Mouse (Mus musculus) T-cell, adult 2 months (primary cell): ENCODE data around the gene Ehbp1.

Experiments
- DNase-seq: peaks from one replicate; pipeline ENCODE4 v3.0.0; 2022; ENCODE audit warnings: low spot score

Ehbp1 gene

GRCm38 (mm10) chr11:22055908-22056307 is 286.2 kb downstream of the Ehbp1 start:
- no peak for DNase-seq

GRCm38 (mm10) chr11:22053034-22053668 is 288.9 kb downstream of the Ehbp1 start:
- DNase-seq = no peak

- no peak for DNase-seq
These were observed 291.2 kb downstream of the Ehbp1 start for GRCm38 (mm10) chr11:22050864-22051263.

GRCm38 (mm10) chr11:22039854-22040426 is 302.2 kb downstream of the Ehbp1 start:
- no peak for DNase-seq

- no peak for DNase-seq
These were observed 307.5 kb downstream of the Ehbp1 start for GRCm38 (mm10) chr11:22034564-22035105.

GRCm38 (mm10) chr11:22033582-22033981 is 308.5 kb downstream of the Ehbp1 start:
- DNase-seq = no peak

GRCm38 (mm10) chr11:22020602-22021001 is 321.5 kb downstream of the Ehbp1 start:
- no peak for DNase-seq

- no peak for DNase-seq
These were observed 324.6 kb downstream of the Ehbp1 start for GRCm38 (mm10) chr11:22017444-22017843.

- DNase-seq = no peak
These were observed 325.8 kb downstream of the Ehbp1 start for GRCm38 (mm10) chr11:22016341-22016740.

- no peak for DNase-seq
These were observed 333.3 kb downstream of the Ehbp1 start for GRCm38 (mm10) chr11:22008817-22009216.

GRCm38 (mm10) chr11:22008129-22008596 is 333.9 kb downstream of the Ehbp1 start:
- no peak for DNase-seq

- no peak for DNase-seq
These were observed 334.3 kb downstream of the Ehbp1 start for GRCm38 (mm10) chr11:22007781-22008110.

- no peak for DNase-seq
These were observed 334.9 kb downstream of the Ehbp1 start for GRCm38 (mm10) chr11:22007088-22007780.

GRCm38 (mm10) chr11:22006471-22007087 is 335.5 kb downstream of the Ehbp1 start:
- no peak for DNase-seq

GRCm38 (mm10) chr11:22005281-22005870 is 336.7 kb downstream of the Ehbp1 start:
- no peak for DNase-seq

GRCm38 (mm10) chr11:22004331-22004841 is 337.7 kb downstream of the Ehbp1 start:
- no peak for DNase-seq

- DNase-seq = no peak
These were observed 338.6 kb downstream of the Ehbp1 start for GRCm38 (mm10) chr11:22003341-22003981.

GRCm38 (mm10) chr11:22002783-22003340 is 339.2 kb downstream of the Ehbp1 start, which contains the start of gene Otx1:
Gene Otx1, minus strand, starts transcription at chr11:22002897.
- no peak for DNase-seq

GRCm38 (mm10) chr11:22002062-22002782 is 339.9 kb downstream of the Ehbp1 start:
- no peak for DNase-seq

- no peak for DNase-seq
These were observed 340.6 kb downstream of the Ehbp1 start for GRCm38 (mm10) chr11:22001321-22002061.
